Mouse (Mus musculus) megakaryocyte progenitor cell, adult 5-6 weeks (primary cell): ENCODE results near the gene Farp1. TPM values are rescaled to one million over a fixed set of nuclear protein-coding genes. Genes with fewer than 3 reads are reported as not detected.
A peak's percentile ranks its signal among the peaks of the same experiment; 100 is the strongest.

Experiments
- ATAC-seq: replicated peaks from 2 replicates; pipeline ENCODE4 v1.8.0; 2016; ENCODE audit warnings: mild to moderate bottlenecking, moderate TSS enrichment, inconsistent platforms; ENCODE audit not compliant: poor library complexity
- total RNA-seq, 2 experiments: library from RNA; stranded (forward) in 1 of 2; stranded (reverse) in 1 of 2; fragments of 157-497, 149-512 nt in 1 of 2; fragments of 200-1000 nt in 1 of 2; gene quantifications; 2 replicates each; pipeline versions ENCODE4 v1.2.3 to v1.2.4; 2015 to 2017

The Farp1 gene
- total RNA-seq, 2 experiments from 2014 or later = 0.15 TPM; not detected in 1

GRCm38 (mm10) chr14:121214636-121215257, 179.7 kb downstream of the Farp1 start:
- no peak for ATAC-seq

- ATAC-seq = no peak
These were observed 180.8 kb downstream of the Farp1 start for GRCm38 (mm10) chr14:121215817-121216216.

- no peak for ATAC-seq
These were observed 181.7 kb downstream of the Farp1 start for GRCm38 (mm10) chr14:121216672-121217071.

- peak; percentile 53; the same call in 1 of the 2 replicates for ATAC-seq
These were observed 183.6 kb downstream of the Farp1 start for GRCm38 (mm10) chr14:121218620-121219019.

GRCm38 (mm10) chr14:121219226-121220039, 184.4 kb downstream of the Farp1 start:
- no peak for ATAC-seq

GRCm38 (mm10) chr14:121220040-121220322, 185.0 kb downstream of the Farp1 start:
- no peak for ATAC-seq

GRCm38 (mm10) chr14:121220723-121221122, 185.7 kb downstream of the Farp1 start:
- ATAC-seq = peak; percentile 63

GRCm38 (mm10) chr14:121225804-121226203, 190.8 kb downstream of the Farp1 start:
- ATAC-seq = no peak

- ATAC-seq = no peak
These were observed 194.2 kb downstream of the Farp1 start for GRCm38 (mm10) chr14:121229036-121229773.

- ATAC-seq = no peak
These were observed 196.2 kb downstream of the Farp1 start for GRCm38 (mm10) chr14:121231232-121231631.

GRCm38 (mm10) chr14:121234741-121235307, 199.8 kb downstream of the Farp1 start:
- ATAC-seq = no peak

- ATAC-seq = no peak
These were observed 201.7 kb downstream of the Farp1 start for GRCm38 (mm10) chr14:121236736-121237135.

- no peak for ATAC-seq
These were observed 203.7 kb downstream of the Farp1 start for GRCm38 (mm10) chr14:121238727-121239126.

GRCm38 (mm10) chr14:121239386-121239785, 204.4 kb downstream of the Farp1 start:
- ATAC-seq = no peak

- no peak for ATAC-seq
These were observed 209.1 kb downstream of the Farp1 start for GRCm38 (mm10) chr14:121244104-121244503.

GRCm38 (mm10) chr14:121246048-121246731, 211.2 kb downstream of the Farp1 start:
- ATAC-seq = no peak

GRCm38 (mm10) chr14:121247287-121247686, 212.3 kb downstream of the Farp1 start:
- ATAC-seq = no peak

GRCm38 (mm10) chr14:121248346-121248745, 213.3 kb downstream of the Farp1 start:
- no peak for ATAC-seq

GRCm38 (mm10) chr14:121251099-121251498, 216.1 kb downstream of the Farp1 start:
- ATAC-seq = no peak

GRCm38 (mm10) chr14:121251708-121252107, 216.7 kb downstream of the Farp1 start:
- ATAC-seq = no peak

GRCm38 (mm10) chr14:121252542-121252941, 217.5 kb downstream of the Farp1 start:
- ATAC-seq = no peak; the same call in 1 of the 2 replicates
